Mouse (Mus musculus) thymus, adult 2 months (tissue): Measurements from ENCODE around the gene Ccdc86. TPM values are rescaled to one million over a fixed set of nuclear protein-coding genes. Genes with fewer than 3 reads are reported as not detected.
A peak's percentile ranks its signal among the peaks of the same experiment; 100 is the strongest.

ENCODE experiments used
- DNase-seq: peaks from one replicate; pipeline ENCODE4 v3.0.0; 2021
- H3K27ac ChIP-seq: fragments of 200-500 bp; 2 replicates; pipeline ENCODE4 v1.5.1; 2012; ENCODE audit warnings: low read length, control low read depth; ENCODE audit not compliant: control insufficient read depth, insufficient read depth
- H3K27me3 ChIP-seq: fragments of 200-500 bp; 2 replicates; pipeline ENCODE4 v1.6.1; 2012; ENCODE audit warnings: mild to moderate bottlenecking, low read length, moderate library complexity, mixed read lengths; ENCODE audit not compliant: control insufficient read depth, insufficient read depth
- H3K36me3 ChIP-seq: fragments of 200-500 bp; 2 replicates; pipeline ENCODE4 v1.6.1; 2012; ENCODE audit warnings: mild to moderate bottlenecking, low read length, moderate library complexity; ENCODE audit not compliant: control insufficient read depth, insufficient read depth
- H3K4me1 ChIP-seq: fragments of 200-500 bp; replicated peaks from 2 replicates; pipeline ENCODE4 v1.6.1; 2012; ENCODE audit warnings: low read length; ENCODE audit not compliant: control insufficient read depth, insufficient read depth
- H3K4me3 ChIP-seq: fragments of 200-500 bp; 2 replicates; pipeline ENCODE4 v1.5.1; 2012; ENCODE audit warnings: mild to moderate bottlenecking, low read length, control low read depth, moderate library complexity; ENCODE audit not compliant: control insufficient read depth, insufficient read depth
- CTCF ChIP-seq: fragments of 200-500 bp; IDR thresholded peaks from 2 replicates; pipeline ENCODE4 v1.5.1; 2012; ENCODE audit warnings: mild to moderate bottlenecking, control low read depth, low read length, moderate library complexity, borderline replicate concordance; ENCODE audit not compliant: control insufficient read depth, poor library complexity, insufficient read depth; ENCODE audit errors: extremely low read depth
- POLR2A ChIP-seq: fragments of 200-500 bp; IDR thresholded peaks from 2 replicates; pipeline ENCODE4 v1.6.1; 2012; ENCODE audit warnings: mild to moderate bottlenecking, low read length, control low read depth, moderate library complexity; ENCODE audit not compliant: control insufficient read depth, poor library complexity, insufficient read depth; ENCODE audit errors: extremely low read depth
- WGBS: fragments of 180-500 bp; shearing (Covaris S2); methylation state at CpG from one replicate; pipeline ENCODE4 v1.1.7; 2018; 5-methylcytosine and 5-hydroxymethylcytosine counted together
- polyA plus RNA-seq: library from polyadenylated mRNA; depleted of rRNA; stranded (reverse); fragments of >200 nt; gene quantifications from 2 replicates; pipeline ENCODE4 v1.2.3, GENCODE M21; 2012; rRNA removed

Ccdc86 gene
- polyA plus RNA-seq, 1 experiment, result 5.8 TPM

DNA sequence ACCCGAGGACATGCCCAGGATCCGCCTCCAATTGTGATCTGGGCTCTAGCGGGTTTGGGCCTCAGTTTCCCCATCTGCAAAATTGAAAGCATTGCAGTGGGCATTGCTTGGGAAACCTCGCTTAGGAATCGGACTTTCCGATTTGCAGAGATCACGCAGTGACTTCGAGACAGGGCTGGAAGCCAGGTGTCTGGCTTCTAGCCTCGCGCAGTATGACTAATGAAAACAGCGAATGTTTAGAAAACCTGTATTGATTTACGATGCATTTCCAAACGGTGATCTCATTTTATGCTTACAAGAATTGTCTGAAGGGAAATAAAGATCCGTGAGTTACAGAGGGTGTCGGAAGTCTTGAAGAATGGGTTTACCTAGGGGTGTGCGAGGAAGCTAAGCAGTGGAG is 53.4 kb downstream of the Ccdc86 start:
- Histone ChIP-seq H3K27me3 (no peaks in the 10 kb centered on the region), H3K4me3 (peak overlapping the region; percentile 91), H3K27ac (no peak overlapping the region), H3K4me1 (peaks cover 5% of the 10 kb centered on the region; the same call in 1 of the 2 replicates), H3K36me3 (peaks cover 23% of the 10 kb centered on the region)
- WGBS, result under 1% methylated on average over 16 of the region's 16 CpGs
- DNase-seq, result no peak
- TF ChIP-seq CTCF, result no peak
- no peak for TF ChIP-seq POLR2A

DNA sequence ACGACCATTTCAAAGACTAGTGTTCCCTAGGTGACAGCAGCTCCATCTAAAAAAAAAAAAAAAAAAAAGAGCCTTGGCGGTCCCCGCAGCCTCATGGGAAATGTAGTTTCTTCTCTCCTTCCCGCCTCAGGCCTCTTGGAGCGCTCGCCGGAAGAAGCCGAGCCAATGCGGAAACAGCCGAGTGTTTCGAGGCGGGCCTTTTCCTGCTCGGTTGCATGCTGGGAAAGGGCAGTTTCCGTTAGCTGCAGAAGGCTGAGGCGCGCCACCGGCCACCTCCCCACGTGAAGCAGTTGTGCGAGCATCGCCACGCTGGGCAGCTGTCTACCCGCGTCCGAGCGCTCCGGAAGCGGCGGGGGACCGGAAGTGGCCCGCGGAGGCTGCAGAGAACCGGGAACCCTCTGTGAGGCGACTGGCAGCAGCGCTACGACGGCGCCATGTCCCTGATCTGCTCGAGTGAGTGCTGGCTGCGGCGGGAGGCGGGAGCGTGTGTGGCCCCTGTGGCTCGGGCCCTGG is 54.0 kb downstream of the Ccdc86 start, which contains the start of gene Prpf19:
Gene Prpf19 (plus strand): TSS at position 216 of the 513 bp plus-strand sequence.
- peak; percentile 99 for DNase-seq
- Histone ChIP-seq H3K4me3 (peak within 1 kb of the TSS; percentile 91), H3K36me3 (peaks cover 16% of the 10 kb centered on the region), H3K4me1 (peaks cover 5% of the 10 kb centered on the region; the same call in 1 of the 2 replicates), H3K27me3 (no peaks in the 10 kb centered on the region), H3K27ac (no peak within 1 kb of the TSS)
- under 1% methylated on average over 43 of the region's 43 CpGs for WGBS
- 0 out of 2 replicates have a peak, but pooled peaks have one; percentile 37 for TF ChIP-seq CTCF
- peak; percentile 66; the same call in 1 of the 2 replicates for TF ChIP-seq POLR2A

DNA sequence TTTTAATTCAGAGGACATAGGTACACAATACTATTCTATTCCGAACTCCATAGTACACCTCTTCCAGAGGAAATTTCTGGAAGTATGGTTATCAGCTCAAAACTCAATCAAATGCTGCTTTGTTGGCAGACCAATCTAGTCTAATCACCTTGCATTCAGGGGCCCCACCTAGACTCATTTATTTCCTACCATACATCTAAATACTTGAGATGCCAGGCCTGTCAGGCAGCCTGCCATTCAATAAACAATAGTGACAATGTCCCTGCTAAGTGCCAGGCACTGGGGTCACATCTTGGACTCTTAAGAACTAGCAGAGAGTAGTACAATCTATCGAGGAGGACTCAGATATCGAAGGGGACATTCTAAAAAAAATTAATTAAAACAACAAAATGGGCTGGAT is 56.9 kb downstream of the Ccdc86 start:
- TF ChIP-seq CTCF (no peak), POLR2A (no peak)
- Histone ChIP-seq H3K4me3 (no peak overlapping the region), H3K36me3 (no peaks in the 10 kb centered on the region), H3K27me3 (no peaks in the 10 kb centered on the region), H3K27ac (no peak overlapping the region), H3K4me1 (peaks cover 5% of the 10 kb centered on the region; the same call in 1 of the 2 replicates)
- no peak for DNase-seq
- 92% methylated on average over 3 of the region's 3 CpGs for WGBS

Other genes starting within 250 kb of the Ccdc86 start
- 250 and 282 TPM in 2 replicates for gene Cd5, start 210.3 kb downstream of the Ccdc86 start, polyA plus RNA-seq
- gene Cd6, start 119.2 kb downstream of the Ccdc86 start, polyA plus RNA-seq, result 317 and 321 TPM in 2 replicates
- gene Slc15a3, start 109.5 kb downstream of the Ccdc86 start, polyA plus RNA-seq, result 26.1 and 29.7 TPM in 2 replicates
- 10.4 and 11.0 TPM in 2 replicates for gene Tmem132a, start 79.3 kb downstream of the Ccdc86 start, polyA plus RNA-seq
- 64.9 and 71.8 TPM in 2 replicates for gene Tmem109, start 67.3 kb downstream of the Ccdc86 start, polyA plus RNA-seq
- gene Prpf19, start 54.0 kb downstream of the Ccdc86 start, polyA plus RNA-seq, result 349 and 357 TPM in 2 replicates
- 0.23 and 0.33 TPM in 2 replicates for gene Zp1, start 28.6 kb downstream of the Ccdc86 start, polyA plus RNA-seq
- gene Ptgdr2, start 12.1 kb downstream of the Ccdc86 start, polyA plus RNA-seq, result 0.73 and 1.0 TPM in 2 replicates
- gene Ms4a10, start 25.4 kb upstream of the Ccdc86 start, polyA plus RNA-seq, result 1.8 and 2.8 TPM in 2 replicates
- not detected in 2 replicates for gene Ms4a15, start 44.0 kb upstream of the Ccdc86 start, polyA plus RNA-seq
- 0.28 and 0.38 TPM in 2 replicates for gene Ms4a18, start 68.8 kb upstream of the Ccdc86 start, polyA plus RNA-seq
- 0.70 and 1.8 TPM in 2 replicates for gene Ms4a8a, start 131.8 kb upstream of the Ccdc86 start, polyA plus RNA-seq
- gene 1700017D01Rik, start 181.6 kb upstream of the Ccdc86 start, polyA plus RNA-seq, result 0.24 TPM in 1 of 2 replicates, not detected in the other
- gene 1700025F22Rik, start 216.1 kb upstream of the Ccdc86 start, polyA plus RNA-seq, result not detected in 2 replicates
- not detected in 2 replicates for gene Ms4a13, start 247.5 kb upstream of the Ccdc86 start, polyA plus RNA-seq